Mouse (Mus musculus) left cerebral cortex, adult 11 months (tissue): Measurements from ENCODE around the gene 2810021J22Rik.
"Not testable (repeated sequence)": the region's sequence is repeated elsewhere in the genome, so short reads cannot be mapped to it uniquely, and the experiment has no call there.

Source experiments
- DNase-seq: peaks from one replicate; pipeline ENCODE4 v3.0.0; 2022; ENCODE audit warnings: low spot score

Gene 2810021J22Rik

GRCm38 (mm10) chr11:58867039-58867953 lies at the start of gene 2810021J22Rik:
Gene 2810021J22Rik (plus strand): TSS chr11:58867216.
- peak; percentile 66 for DNase-seq

GRCm38 (mm10) chr11:58828937-58829336 lies 38.1 kb upstream of the 2810021J22Rik start, which contains the start of gene Olfr312:
Gene Olfr312 (plus strand): TSS chr11:58829237.
- not testable (repeated sequence) for DNase-seq

- no peak for DNase-seq
Observed at GRCm38 (mm10) chr11:58829764-58830163, 37.3 kb upstream of the 2810021J22Rik start.

GRCm38 (mm10) chr11:58832541-58832940 lies 34.5 kb upstream of the 2810021J22Rik start:
- DNase-seq = not testable (repeated sequence)

GRCm38 (mm10) chr11:58838951-58839350 lies 28.1 kb upstream of the 2810021J22Rik start, which contains the start of gene Olfr311:
Gene Olfr311 (plus strand): TSS chr11:58839251.
- DNase-seq = not testable (repeated sequence)

GRCm38 (mm10) chr11:58846919-58847461 lies 20.0 kb upstream of the 2810021J22Rik start, which contains the start of gene Gm12258:
Gene Gm12258 (plus strand): TSS chr11:58847158.
- peak; percentile 96 for DNase-seq

GRCm38 (mm10) chr11:58847636-58848035 lies 19.4 kb upstream of the 2810021J22Rik start:
- DNase-seq = no peak

- DNase-seq = no peak
Observed at GRCm38 (mm10) chr11:58849731-58850130, 17.3 kb upstream of the 2810021J22Rik start.

- DNase-seq = no peak
Observed at GRCm38 (mm10) chr11:58860744-58861143, 6.3 kb upstream of the 2810021J22Rik start.

- no peak for DNase-seq
Observed at GRCm38 (mm10) chr11:58867954-58868330, 926 bp downstream of the 2810021J22Rik start.

GRCm38 (mm10) chr11:58870961-58871360 lies 3.9 kb downstream of the 2810021J22Rik start:
- DNase-seq = no peak

GRCm38 (mm10) chr11:58883756-58884155 lies 16.7 kb downstream of the 2810021J22Rik start:
- DNase-seq = no peak

- no peak for DNase-seq
Observed at GRCm38 (mm10) chr11:58890511-58890910, 23.5 kb downstream of the 2810021J22Rik start.

GRCm38 (mm10) chr11:58894456-58894855 lies 27.4 kb downstream of the 2810021J22Rik start:
- no peak for DNase-seq

GRCm38 (mm10) chr11:58897485-58897884 lies 30.5 kb downstream of the 2810021J22Rik start:
- DNase-seq = no peak

GRCm38 (mm10) chr11:58901080-58901479 lies 34.1 kb downstream of the 2810021J22Rik start:
- no peak for DNase-seq

GRCm38 (mm10) chr11:58903511-58904409 lies 36.7 kb downstream of the 2810021J22Rik start, which contains the start of gene Zfp39:
Gene Zfp39 (minus strand): TSS chr11:58904225.
- DNase-seq = peak; percentile 90

GRCm38 (mm10) chr11:58904410-58904718 lies 37.3 kb downstream of the 2810021J22Rik start:
- DNase-seq = no peak

- no peak for DNase-seq
Observed at GRCm38 (mm10) chr11:58904838-58905237, 37.8 kb downstream of the 2810021J22Rik start.

- no peak for DNase-seq
Observed at GRCm38 (mm10) chr11:58913776-58914175, 46.8 kb downstream of the 2810021J22Rik start.

- DNase-seq = no peak
Observed at GRCm38 (mm10) chr11:58914461-58915028, 47.5 kb downstream of the 2810021J22Rik start.
